Mouse (Mus musculus) embryonic facial prominence, embryonic 14.5 days (tissue): ENCODE measurements at regions not wholly inside any gene's neighbourhood (a gene's known extent, or its start where the extent isn't known, plus 50 kb on each side); places are given as distances from the start of the nearest gene placed in this dataset.
A peak's percentile ranks its signal among the peaks of the same experiment; 100 is the strongest.

Experiments used
- ATAC-seq: fragments of 200-750 bp; cut with Nextera tagmentation; 2 replicates; pipeline ENCODE4 v1.8.0; 2017; ENCODE audit warnings: low read depth, moderate number of reproducible peaks, moderate TSS enrichment
- DNase-seq: peaks from one replicate; pipeline ENCODE4 v3.0.0-alpha.2; 2015; ENCODE audit warnings: low spot score
- H3K27ac ChIP-seq: fragments of 300-500 bp; sonication (generic); replicated peaks from 2 replicates; pipeline ENCODE4 v1.5.1; 2014; ENCODE audit warnings: low read depth, mild to moderate bottlenecking, low read length, moderate library complexity
- H3K27me3 ChIP-seq: fragments of 300-500 bp; sonication (generic); replicated peaks from 2 replicates; pipeline ENCODE4 v1.6.1; 2014; ENCODE audit warnings: low read length; ENCODE audit not compliant: control insufficient read depth, insufficient read depth
- H3K36me3 ChIP-seq: fragments of 300-500 bp; sonication (generic); 2 replicates; pipeline ENCODE4 v1.6.1; 2014; ENCODE audit warnings: low read length, mixed read lengths; ENCODE audit not compliant: control insufficient read depth, insufficient read depth
- H3K4me1 ChIP-seq: fragments of 300-500 bp; sonication (generic); 2 replicates; pipeline ENCODE4 v1.6.1; 2014; ENCODE audit warnings: antibody characterized with exemption, low read length; ENCODE audit not compliant: control insufficient read depth, insufficient read depth
- H3K4me2 ChIP-seq: fragments of 300-500 bp; sonication (generic); 2 replicates; pipeline ENCODE4 v1.6.1; 2014; ENCODE audit warnings: low read depth, mild to moderate bottlenecking, low read length, moderate library complexity, mixed read lengths
- H3K4me3 ChIP-seq: fragments of 300-500 bp; sonication (generic); 2 replicates; pipeline ENCODE4 v1.5.1; 2014; ENCODE audit warnings: low read depth, mild to moderate bottlenecking, low read length
- H3K9ac ChIP-seq: fragments of 300-500 bp; sonication (generic); 2 replicates; pipeline ENCODE4 v1.6.1; 2014; ENCODE audit warnings: low read depth, mild to moderate bottlenecking, low read length, moderate library complexity, mixed read lengths
- H3K9me3 ChIP-seq: fragments of 300-500 bp; sonication (generic); 2 replicates; pipeline ENCODE4 v1.6.1; 2016; ENCODE audit warnings: low read length; ENCODE audit not compliant: control insufficient read depth
- WGBS: fragments of 180-500 bp; shearing (Covaris S2); extraction: QIAGEN DNeasy Blood & Tissue Kit; methylation state at CpG from one replicate; pipeline ENCODE4 v1.1.7; 2014; 5-methylcytosine and 5-hydroxymethylcytosine counted together

GRCm38 (mm10) chr15:13320599-13321348 is 147.3 kb upstream of the Cdh6 start:
- Histone ChIP-seq H3K4me3 (no peak overlapping the region), H3K36me3 (no peaks in the 10 kb centered on the region), H3K4me1 (no peaks in the 10 kb centered on the region), H3K27ac (no peak overlapping the region), H3K9ac (no peak overlapping the region), H3K27me3 (no peaks in the 10 kb centered on the region), H3K9me3 (no peaks in the 10 kb centered on the region), H3K4me2 (no peak overlapping the region)
- no peak for ATAC-seq
- DNase-seq: no peak
- WGBS: 59% methylated on average over 10 of the region's 10 CpGs

- ATAC-seq (no peak), DNase-seq (no peak)
- Histone ChIP-seq H3K4me3 (no peak overlapping the region), H3K27ac (no peak overlapping the region), H3K9me3 (no peaks in the 10 kb centered on the region), H3K4me2 (no peak overlapping the region), H3K27me3 (no peaks in the 10 kb centered on the region), H3K36me3 (no peaks in the 10 kb centered on the region), H3K9ac (no peak overlapping the region), H3K4me1 (no peaks in the 10 kb centered on the region)
- 70% methylated on average over 6 of the region's 6 CpGs for WGBS
Measured at GRCm38 (mm10) chr15:13304562-13304961, 131.1 kb upstream of the Cdh6 start.

- no peaks in the 10 kb centered on the region for H3K27me3 ChIP-seq
- H3K4me2 ChIP-seq: no peak overlapping the region
- DNase-seq (no peak), ATAC-seq (no peak)
- H3K4me1 ChIP-seq: no peaks in the 10 kb centered on the region
- H3K4me3 ChIP-seq: no peak overlapping the region
- H3K9ac ChIP-seq: no peak overlapping the region
- WGBS: 83% methylated on average over 7 of the region's 7 CpGs
- H3K9me3 ChIP-seq: no peaks in the 10 kb centered on the region
- no peaks in the 10 kb centered on the region for H3K36me3 ChIP-seq
- no peak overlapping the region for H3K27ac ChIP-seq
Measured at GRCm38 (mm10) chr15:13303456-13303855, 130.0 kb upstream of the Cdh6 start.

GRCm38 (mm10) chr15:13302672-13303071 is 129.2 kb upstream of the Cdh6 start:
- Histone ChIP-seq H3K27me3 (no peaks in the 10 kb centered on the region), H3K36me3 (no peaks in the 10 kb centered on the region), H3K9me3 (no peaks in the 10 kb centered on the region), H3K27ac (no peak overlapping the region), H3K4me1 (no peaks in the 10 kb centered on the region), H3K4me2 (no peak overlapping the region), H3K9ac (no peak overlapping the region), H3K4me3 (no peak overlapping the region)
- 69% methylated on average over 6 of the region's 6 CpGs for WGBS
- ATAC-seq (no peak), DNase-seq (no peak)

- Histone ChIP-seq H3K27ac (no peak overlapping the region), H3K9me3 (no peaks in the 10 kb centered on the region), H3K4me1 (no peaks in the 10 kb centered on the region), H3K4me3 (no peak overlapping the region), H3K36me3 (no peaks in the 10 kb centered on the region), H3K27me3 (no peaks in the 10 kb centered on the region), H3K9ac (no peak overlapping the region), H3K4me2 (no peak overlapping the region)
- DNase-seq: no peak
- no peak for ATAC-seq
- WGBS: 59% methylated on average over 6 of the region's 6 CpGs
Measured at GRCm38 (mm10) chr15:13296967-13297366, 123.5 kb upstream of the Cdh6 start.

- WGBS: 79% methylated on average over 3 of the region's 3 CpGs
- no peak for ATAC-seq
- H3K9ac ChIP-seq: no peak overlapping the region
- no peak overlapping the region for H3K4me2 ChIP-seq
- H3K27ac ChIP-seq: no peak overlapping the region
- H3K9me3 ChIP-seq: no peaks in the 10 kb centered on the region
- no peaks in the 10 kb centered on the region for H3K36me3 ChIP-seq
- no peak for DNase-seq
- H3K27me3 ChIP-seq: no peaks in the 10 kb centered on the region
- H3K4me1 ChIP-seq: peaks cover 13% of the 10 kb centered on the region
- no peak overlapping the region for H3K4me3 ChIP-seq
Measured at GRCm38 (mm10) chr15:13289064-13289463, 115.6 kb upstream of the Cdh6 start.

GRCm38 (mm10) chr15:13287878-13288277 is 114.4 kb upstream of the Cdh6 start:
- H3K27me3 ChIP-seq: no peaks in the 10 kb centered on the region
- ATAC-seq: no peak
- H3K27ac ChIP-seq: no peak overlapping the region
- peak overlapping the region; percentile 54 for H3K4me2 ChIP-seq
- peak overlapping the region; percentile 43; the same call in 1 of the 2 replicates for H3K9ac ChIP-seq
- peak overlapping the region; percentile 27 for H3K4me3 ChIP-seq
- 31% methylated on average over 11 of the region's 11 CpGs for WGBS
- DNase-seq: peak; percentile 46
- no peaks in the 10 kb centered on the region for H3K36me3 ChIP-seq
- H3K9me3 ChIP-seq: no peaks in the 10 kb centered on the region
- peaks cover 13% of the 10 kb centered on the region for H3K4me1 ChIP-seq

GRCm38 (mm10) chr15:13285355-13285754 is 111.9 kb upstream of the Cdh6 start:
- no peaks in the 10 kb centered on the region for H3K36me3 ChIP-seq
- no peak overlapping the region for H3K4me3 ChIP-seq
- no peak overlapping the region for H3K4me2 ChIP-seq
- ATAC-seq: no peak; the same call in 1 of the 2 replicates
- no peak overlapping the region for H3K27ac ChIP-seq
- DNase-seq: peak; percentile 78
- 43% methylated on average over 3 of the region's 3 CpGs for WGBS
- H3K27me3 ChIP-seq: no peaks in the 10 kb centered on the region
- H3K9ac ChIP-seq: no peak overlapping the region
- H3K9me3 ChIP-seq: no peaks in the 10 kb centered on the region
- peaks cover 13% of the 10 kb centered on the region for H3K4me1 ChIP-seq

GRCm38 (mm10) chr15:13284219-13284618 is 110.7 kb upstream of the Cdh6 start:
- WGBS: 71% methylated on average over 2 of the region's 2 CpGs

More at GRCm38 (mm10) chr15:13284219-13284618, 110.7 kb upstream of the Cdh6 start:
- H3K4me1 ChIP-seq: peaks cover 13% of the 10 kb centered on the region
- H3K9me3 ChIP-seq: no peaks in the 10 kb centered on the region
- no peak overlapping the region for H3K27ac ChIP-seq
- H3K4me2 ChIP-seq: no peak overlapping the region
- no peak for ATAC-seq
- H3K9ac ChIP-seq: no peak overlapping the region
- no peak overlapping the region for H3K4me3 ChIP-seq
- peak; percentile 31 for DNase-seq
- H3K27me3 ChIP-seq: no peaks in the 10 kb centered on the region
- no peaks in the 10 kb centered on the region for H3K36me3 ChIP-seq
